Mouse (Mus musculus) embryonic fibroblast, embryonic 13.5 days (primary cell): ENCODE measurements around the gene Krt19.

ENCODE experiments used
- CTCF ChIP-seq: IDR thresholded peaks from 2 replicates; pipeline ENCODE4 v1.5.1; 2011; ENCODE audit warnings: mild to moderate bottlenecking, control low read depth, low read length, moderate library complexity, borderline replicate concordance; ENCODE audit not compliant: insufficient read depth
- POLR2A ChIP-seq: IDR thresholded peaks from 2 replicates; pipeline ENCODE4 v1.6.1; 2011; ENCODE audit warnings: low read depth, mild to moderate bottlenecking, control low read depth, low read length, moderate library complexity

GRCm38 (mm10) chr11:100139391-100139790 lies 9.1 kb downstream of the Krt19 start:
- TF ChIP-seq CTCF: no peak
- no peak for TF ChIP-seq POLR2A
